Mouse (Mus musculus) MEL (cell line): ENCODE results near the gene Gatc. TPM values are rescaled to one million over a fixed set of nuclear protein-coding genes. Genes with fewer than 3 reads are reported as not detected.

Experiments
- DNase-seq: peaks from one replicate; pipeline ENCODE4 v3.0.0; 2011; ENCODE audit warnings: low read depth, low spot score
- H3K27ac ChIP-seq: 2 replicates; pipeline ENCODE4 v1.5.1; 2012; ENCODE audit warnings: low read depth, mild to moderate bottlenecking, control low read depth, low read length, moderate library complexity; ENCODE audit not compliant: control insufficient read depth
- H3K27me3 ChIP-seq, 2 experiments: fragments of 150-350 bp in 1 of 2; sonication (generic) in 1 of 2; 2 replicates each; pipeline ENCODE4 v1.6.1; 2012; ENCODE audit warnings: low read length in 2 of 2, mild to moderate bottlenecking in 2 of 2, improper control_type of control experiment in 1 of 2, moderate library complexity in 1 of 2; ENCODE audit not compliant: insufficient read depth in 2 of 2, control insufficient read depth in 1 of 2
- H3K36me3 ChIP-seq, 2 experiments: 2 replicates each; pipeline ENCODE4 v1.6.1; 2012 to 2014; ENCODE audit warnings: low read length in 2 of 2, improper control_type of control experiment in 1 of 2, inconsistent platforms in 1 of 2, mild to moderate bottlenecking in 1 of 2; ENCODE audit not compliant: insufficient read depth in 2 of 2, control insufficient read depth in 1 of 2
- H3K4me1 ChIP-seq, 2 experiments: fragments of 150-350 bp in 1 of 2; sonication (generic) in 1 of 2; 2 replicates each; pipeline ENCODE4 v1.6.1; 2012; ENCODE audit warnings: low read length in 2 of 2, improper control_type of control experiment in 1 of 2, mild to moderate bottlenecking in 1 of 2; ENCODE audit not compliant: insufficient read depth in 2 of 2, control insufficient read depth in 1 of 2
- H3K4me3 ChIP-seq, 2 experiments: fragments of 150-350 bp in 1 of 2; sonication (generic) in 1 of 2; 2 replicates each; pipeline ENCODE4 v1.5.1; 2012; ENCODE audit warnings: low read depth in 2 of 2, low read length in 2 of 2, mild to moderate bottlenecking in 2 of 2, moderate library complexity in 2 of 2, control low read depth in 1 of 2, improper control_type of control experiment in 1 of 2; ENCODE audit not compliant: control insufficient read depth in 1 of 2, insufficient read depth in 1 of 2
- H3K79me2 ChIP-seq: 2 replicates; pipeline ENCODE4 v1.6.1; 2012; ENCODE audit warnings: mild to moderate bottlenecking, low read length, moderate library complexity; ENCODE audit not compliant: control insufficient read depth, poor library complexity, insufficient read depth
- H3K9ac ChIP-seq: 2 replicates; pipeline ENCODE4 v1.6.1; 2012; ENCODE audit warnings: low read depth, mild to moderate bottlenecking, control low read depth, low read length, moderate library complexity; ENCODE audit not compliant: control insufficient read depth, poor library complexity, severe bottlenecking
- H3K9me3 ChIP-seq: fragments of 150-350 bp; sonication (generic); replicated peaks from 2 replicates; pipeline ENCODE4 v1.6.1; 2012; ENCODE audit warnings: mild to moderate bottlenecking, low read length, improper control_type of control experiment, moderate library complexity; ENCODE audit not compliant: insufficient read depth
- CHD2 ChIP-seq: IDR thresholded peaks from 2 replicates; pipeline ENCODE4 v1.6.1; 2011; ENCODE audit warnings: low read length, improper control_type of control experiment
- CTCF ChIP-seq, 3 experiments: IDR thresholded peaks in 2 of 3; conservative IDR thresholded peaks in 1 of 3; 2 replicates each; pipeline ENCODE4 v1.5.1; 2011 to 2012; ENCODE audit warnings: low read length in 3 of 3, low read depth in 2 of 3, mild to moderate bottlenecking in 2 of 3, improper control_type of control experiment in 1 of 3, inconsistent platforms in 1 of 3, mixed read lengths in 1 of 3, moderate library complexity in 1 of 3; ENCODE audit not compliant: control insufficient read depth in 1 of 3, insufficient read depth in 1 of 3, poor library complexity in 1 of 3, severe bottlenecking in 1 of 3
- ELF1 ChIP-seq: IDR thresholded peaks from 2 replicates; pipeline ENCODE4 v1.6.1; 2014; ENCODE audit warnings: low read depth, mild to moderate bottlenecking, inconsistent platforms, low read length, improper control_type of control experiment, moderate library complexity
- EP300 ChIP-seq, 2 experiments: IDR thresholded peaks; 2 replicates each; pipeline ENCODE4 v1.6.1; 2011; ENCODE audit warnings: improper control_type of control experiment in 2 of 2, low read length in 2 of 2, low read depth in 1 of 2, mild to moderate bottlenecking in 1 of 2
- GABPA ChIP-seq: IDR thresholded peaks from 2 replicates; pipeline ENCODE4 v1.6.1; 2012; ENCODE audit warnings: low read depth, mild to moderate bottlenecking, inconsistent platforms, low read length, improper control_type of control experiment, moderate library complexity
- GATA1 ChIP-seq: IDR thresholded peaks from 2 replicates; pipeline ENCODE4 v1.6.1; 2011; ENCODE audit warnings: low read depth, low read length, improper control_type of control experiment
- JUND ChIP-seq: IDR thresholded peaks from 2 replicates; pipeline ENCODE4 v1.6.1; 2011; ENCODE audit warnings: low read depth, mild to moderate bottlenecking, improper control_type of control experiment, low read length
- KAT2A ChIP-seq: conservative IDR thresholded peaks from 2 replicates; pipeline ENCODE4 v1.6.1; 2012; ENCODE audit warnings: low read depth, low read length, improper control_type of control experiment, inconsistent platforms
- MEF2A ChIP-seq: IDR thresholded peaks from 2 replicates; pipeline ENCODE4 v1.6.1; 2014; ENCODE audit warnings: low read depth, mild to moderate bottlenecking, inconsistent platforms, low read length, improper control_type of control experiment; ENCODE audit not compliant: poor library complexity, insufficient replicate concordance, severe bottlenecking; ENCODE audit errors: extremely low read depth
- MYB ChIP-seq: IDR thresholded peaks from 2 replicates; pipeline ENCODE4 v1.6.1; 2011; ENCODE audit warnings: mild to moderate bottlenecking, low read depth, low read length, improper control_type of control experiment
- POLR2A ChIP-seq, 2 experiments: IDR thresholded peaks; 2 replicates each; pipeline ENCODE4 v1.6.1; 2011 to 2012; ENCODE audit warnings: low read length in 2 of 2, mild to moderate bottlenecking in 2 of 2, control low read depth in 1 of 2, improper control_type of control experiment in 1 of 2, low read depth in 1 of 2, moderate library complexity in 1 of 2; ENCODE audit not compliant: control insufficient read depth in 1 of 2, insufficient read depth in 1 of 2, poor library complexity in 1 of 2
- POLR2AphosphoS2 ChIP-seq: IDR thresholded peaks from 2 replicates; pipeline ENCODE4 v1.6.1; 2011; ENCODE audit warnings: low read length, improper control_type of control experiment
- POLR2AphosphoS5 ChIP-seq: IDR thresholded peaks from 2 replicates; pipeline ENCODE4 v1.6.1; 2012; ENCODE audit warnings: low read depth, borderline replicate concordance, mild to moderate bottlenecking, inconsistent platforms, low read length, moderate library complexity, mixed read lengths
- RCOR1 ChIP-seq: IDR thresholded peaks from 2 replicates; pipeline ENCODE4 v1.6.1; 2012; ENCODE audit warnings: low read depth, mild to moderate bottlenecking, inconsistent platforms, low read length, improper control_type of control experiment
- SMC3 ChIP-seq: IDR thresholded peaks from 2 replicates; pipeline ENCODE4 v1.6.1; 2011; ENCODE audit warnings: low read depth, low read length, improper control_type of control experiment
- TAL1 ChIP-seq: IDR thresholded peaks from 2 replicates; pipeline ENCODE4 v1.6.1; 2012; ENCODE audit warnings: mild to moderate bottlenecking, inconsistent platforms, low read length, moderate library complexity, mixed read lengths
- TBP ChIP-seq: IDR thresholded peaks from 2 replicates; pipeline ENCODE4 v1.8.0; 2011; ENCODE audit warnings: low read depth, low read length, improper control_type of control experiment
- USF1 ChIP-seq: IDR thresholded peaks from 2 replicates; pipeline ENCODE4 v1.6.1; 2014; ENCODE audit warnings: low read depth, mild to moderate bottlenecking, inconsistent platforms, low read length, improper control_type of control experiment, moderate library complexity
- USF2 ChIP-seq, 2 experiments: IDR thresholded peaks; 2 replicates each; pipeline ENCODE4 v1.6.1; 2011 to 2012; ENCODE audit warnings: improper control_type of control experiment in 2 of 2, low read length in 2 of 2, borderline replicate concordance in 1 of 2, inconsistent platforms in 1 of 2, low read depth in 1 of 2, mild to moderate bottlenecking in 1 of 2; ENCODE audit not compliant: insufficient read depth in 1 of 2
- ZC3H11A ChIP-seq: IDR thresholded peaks from 2 replicates; pipeline ENCODE4 v1.6.1; 2012; ENCODE audit warnings: low read depth, mild to moderate bottlenecking, inconsistent platforms, low read length, improper control_type of control experiment
- polyA plus RNA-seq, 2 experiments: library from polyadenylated mRNA; stranded (reverse) in 1 of 2; unstranded in 1 of 2; fragments of >175 nt in 1 of 2; fragments of >200 nt in 1 of 2; gene quantifications; 2 replicates each; pipeline versions ENCODE4 v1.2.1 to v1.2.4; 2012; ENCODE audit warnings: low replicate concordance in 2 of 2, low read depth in 1 of 2; ENCODE audit not compliant: insufficient read length in 2 of 2, insufficient read depth in 1 of 2, missing spikeins in 1 of 2
- total RNA-seq: library from RNA; depleted of rRNA; stranded (reverse); fragments of 300-350 nt; gene quantifications from 2 replicates; pipeline ENCODE4 v1.2.3, GENCODE M21; 2012

Gatc gene
- total and polyA plus RNA-seq, 3 experiments, result 6.5 to 32.2 TPM; not detected in 1

- no peaks in the 10 kb centered on the region for H3K9me3 ChIP-seq
- no peak overlapping the region for H3K27ac ChIP-seq
- H3K27me3 ChIP-seq, result no peaks in the 10 kb centered on the region
- H3K36me3 ChIP-seq, result peaks cover 0 to 23% of the 10 kb centered on the region in 2 experiments; a peak in 2 of 4 replicates
- H3K4me3 ChIP-seq, result no peak overlapping the region
- peaks cover 3 to 25% of the 10 kb centered on the region in 2 experiments for H3K4me1 ChIP-seq
- TF ChIP-seq GATA1, result no peak
- TF ChIP-seq POLR2AphosphoS2, result no peak
- TF ChIP-seq, all 39 proteins: peak for 0
- Histone ChIP-seq H3K9ac (no peak overlapping the region), H3K79me2 (no peaks in the 10 kb centered on the region)
- no peak for DNase-seq
Measured at GRCm38 (mm10) chr5:115317645-115318328, 23.2 kb downstream of the Gatc start.

- peak; percentile 14 for DNase-seq
- Histone ChIP-seq H3K79me2 (no peaks in the 10 kb centered on the region), H3K9me3 (no peaks in the 10 kb centered on the region), H3K27me3 (no peaks in the 10 kb centered on the region), H3K4me1 (peaks cover 5 to 31% of the 10 kb centered on the region in 2 experiments), H3K36me3 (peaks cover 0 to 27% of the 10 kb centered on the region in 2 experiments; a peak in 2 of 4 replicates), H3K4me3 (no peak overlapping the region), H3K27ac (no peak overlapping the region), H3K9ac (no peak overlapping the region)
- TF ChIP-seq GATA1, result no peak
- TF ChIP-seq ELF1, result no peak
- no peak for TF ChIP-seq USF2 (IDR thresholded peaks at IDR 0.05; ENCODE audit: borderline replicate concordance in 1 of 2, insufficient read depth in 1 of 2, low read depth in 1 of 2, low read length in 2 of 2)
- TF ChIP-seq GABPA, result no peak
- TF ChIP-seq TBP, result no peak
- no peak for TF ChIP-seq SMC3
- no peak for TF ChIP-seq JUND
- no peak for TF ChIP-seq RCOR1
- TF ChIP-seq TAL1, result no peak
- no peak for TF ChIP-seq MEF2A
- TF ChIP-seq MYB, result no peak
- no peak for TF ChIP-seq EP300 (IDR thresholded peaks at IDR 0.05; ENCODE audit: low read depth in 1 of 2, low read length in 2 of 2)
- TF ChIP-seq USF1, result no peak
- no peak for TF ChIP-seq POLR2AphosphoS5
- no peak for TF ChIP-seq KAT2A
- no peak for TF ChIP-seq CHD2
- no peak for TF ChIP-seq CTCF (IDR thresholded peaks at IDR 0.05 in 2 of 3, conservative IDR thresholded peaks at IDR 0.05 in 1 of 3; ENCODE audit: control insufficient read depth in 1 of 3, insufficient read depth in 1 of 3, low read depth in 2 of 3, low read length in 3 of 3, poor library complexity in 1 of 3, severe bottlenecking in 1 of 3)
- TF ChIP-seq ZC3H11A, result no peak
- TF ChIP-seq POLR2A (IDR thresholded peaks at IDR 0.05; ENCODE audit: control insufficient read depth in 1 of 2, insufficient read depth in 1 of 2, low read depth in 1 of 2, low read length in 2 of 2, poor library complexity in 1 of 2), result no peak
Measured at GRCm38 (mm10) chr5:115316968-115317644, 23.9 kb downstream of the Gatc start.
